Mouse (Mus musculus) thymus, postnatal 14 days (tissue): ENCODE measurements around the gene Nfe2l1.
"Not testable (repeated sequence)": the region's sequence is repeated elsewhere in the genome, so short reads cannot be mapped to it uniquely, and the experiment has no call there.

Experiments
- DNase-seq: peaks from one replicate; pipeline ENCODE4 v3.0.0; 2021

The Nfe2l1 gene

GRCm38 (mm10) chr11:96816979-96817378 lies 12.8 kb downstream of the Nfe2l1 start:
- DNase-seq, result no peak

DNA sequence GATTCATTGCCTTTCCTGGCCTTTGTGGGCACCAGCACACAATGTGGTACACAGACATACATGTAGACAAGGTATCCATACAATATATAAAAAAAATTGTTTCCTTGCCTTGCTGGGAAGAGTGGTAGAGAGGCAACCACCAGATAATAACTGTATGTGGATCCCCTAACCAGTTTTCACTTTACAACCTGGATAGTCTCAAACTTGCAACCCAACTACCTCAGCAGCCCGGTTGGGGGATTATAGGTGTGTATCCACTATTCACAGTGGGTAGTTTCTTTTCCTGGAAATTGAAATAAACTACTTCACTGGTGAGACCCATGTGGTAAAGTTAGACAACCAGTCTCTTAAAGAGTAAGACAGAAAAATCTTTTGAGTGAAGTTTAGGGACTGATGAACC lies 13.3 kb downstream of the Nfe2l1 start:
- DNase-seq, result no peak

GRCm38 (mm10) chr11:96815895-96816294 lies 13.9 kb downstream of the Nfe2l1 start:
- no peak for DNase-seq

- no peak for DNase-seq
Measured at GRCm38 (mm10) chr11:96814443-96814842, 15.3 kb downstream of the Nfe2l1 start.

- DNase-seq, result no peak
Measured at GRCm38 (mm10) chr11:96813920-96814319, 15.8 kb downstream of the Nfe2l1 start.

DNA sequence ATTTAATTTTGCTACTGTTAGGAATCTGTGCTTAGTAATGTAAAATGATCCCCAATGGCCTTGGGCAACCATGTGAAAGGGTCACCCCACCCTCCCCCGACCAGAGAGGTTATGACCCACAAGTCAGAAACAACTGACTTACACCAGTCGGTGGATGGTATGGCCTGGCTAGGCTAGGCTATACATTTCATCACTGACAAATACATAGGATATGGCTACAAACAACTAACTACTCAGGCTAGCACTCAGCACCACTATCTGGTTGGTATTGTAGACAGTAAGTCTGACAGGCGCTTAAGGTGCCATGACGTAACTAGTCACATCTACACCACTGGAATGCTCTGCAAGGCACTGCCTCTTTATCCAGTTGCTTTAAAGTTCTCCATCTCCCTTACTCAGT lies 16.3 kb downstream of the Nfe2l1 start:
- no peak for DNase-seq

GRCm38 (mm10) chr11:96811188-96811587 lies 18.6 kb downstream of the Nfe2l1 start:
- not testable (repeated sequence) for DNase-seq

GRCm38 (mm10) chr11:96809562-96810235 lies 20.1 kb downstream of the Nfe2l1 start:
- no peak for DNase-seq

- DNase-seq, result no peak
Measured at GRCm38 (mm10) chr11:96808066-96808465, 21.7 kb downstream of the Nfe2l1 start.

- DNase-seq, result no peak
Measured at GRCm38 (mm10) chr11:96805606-96806005, 24.2 kb downstream of the Nfe2l1 start.

- no peak for DNase-seq
Measured at GRCm38 (mm10) chr11:96799511-96799910, 30.3 kb downstream of the Nfe2l1 start.

DNA sequence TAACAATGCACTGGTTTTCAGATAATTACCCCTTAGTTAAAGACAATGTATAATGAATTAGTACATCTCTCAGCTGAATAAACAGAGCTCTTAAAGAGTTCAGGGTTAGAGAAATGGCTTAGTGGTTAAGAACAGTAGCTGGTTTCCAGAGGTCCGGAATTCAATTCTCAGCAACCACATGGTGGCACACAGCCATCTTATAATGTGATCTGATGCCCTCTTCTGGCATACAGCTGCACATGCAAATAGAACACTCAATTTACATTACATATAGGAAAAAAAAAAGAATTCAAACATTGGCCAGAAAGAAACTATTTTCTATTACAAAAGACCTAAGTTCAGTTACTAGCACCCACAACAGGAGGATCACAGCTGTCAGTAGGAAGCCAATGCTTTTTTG lies 33.2 kb downstream of the Nfe2l1 start:
- DNase-seq, result no peak

GRCm38 (mm10) chr11:96796081-96796480 lies 33.7 kb downstream of the Nfe2l1 start:
- no peak for DNase-seq

- DNase-seq, result no peak
Measured at GRCm38 (mm10) chr11:96795491-96795890, 34.3 kb downstream of the Nfe2l1 start.

- no peak for DNase-seq
Measured at GRCm38 (mm10) chr11:96790681-96791080, 39.1 kb downstream of the Nfe2l1 start.

DNA sequence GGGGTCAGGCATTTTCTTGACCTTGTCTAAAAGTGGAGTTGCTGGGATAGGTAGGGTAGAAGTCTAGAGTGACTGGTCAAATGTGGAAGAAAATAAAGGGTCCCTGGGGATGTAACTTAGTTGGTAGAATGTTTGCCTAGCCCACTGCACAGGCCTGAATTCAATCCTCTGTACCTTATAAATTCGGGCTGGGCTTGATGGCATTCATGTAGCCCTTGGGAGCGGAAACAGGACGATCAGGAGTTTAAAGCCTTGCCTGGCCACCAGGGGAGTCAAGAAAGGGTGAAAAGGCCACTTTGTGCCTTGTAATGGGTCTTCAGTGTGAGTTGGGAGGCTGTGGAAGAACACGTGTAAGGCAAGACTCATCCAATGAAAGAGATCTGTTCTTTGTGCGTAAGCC lies 39.8 kb downstream of the Nfe2l1 start:
- DNase-seq, result no peak

- peak; percentile 92 for DNase-seq
Measured at GRCm38 (mm10) chr11:96788871-96789795, 40.6 kb downstream of the Nfe2l1 start, which contains the start of gene Cbx1. Cbx1 (plus strand) TSS chr11:96789127.

- DNase-seq, result no peak
Measured at GRCm38 (mm10) chr11:96786731-96787450, 42.9 kb downstream of the Nfe2l1 start.

DNA sequence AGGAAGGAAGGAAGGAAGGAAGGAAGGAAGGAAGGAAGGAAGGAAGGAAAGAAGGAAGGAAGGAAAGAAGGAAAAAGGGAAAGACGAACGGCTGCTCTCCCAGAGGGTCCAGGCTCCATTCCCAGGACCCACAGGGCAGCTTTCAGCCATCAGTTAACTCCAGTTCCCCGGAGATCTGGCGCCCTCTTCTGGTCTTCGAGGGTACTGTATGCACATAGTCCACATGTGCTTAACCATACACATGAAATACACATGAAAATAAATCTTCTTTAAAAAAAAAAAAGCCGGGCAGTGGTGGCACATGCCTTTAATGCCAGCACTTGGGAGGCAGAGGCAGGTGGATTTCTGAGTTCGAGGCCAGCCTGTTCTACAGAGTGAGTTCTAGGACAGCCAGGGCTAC lies 44.9 kb downstream of the Nfe2l1 start:
- DNase-seq, result peak; percentile 81

DNA sequence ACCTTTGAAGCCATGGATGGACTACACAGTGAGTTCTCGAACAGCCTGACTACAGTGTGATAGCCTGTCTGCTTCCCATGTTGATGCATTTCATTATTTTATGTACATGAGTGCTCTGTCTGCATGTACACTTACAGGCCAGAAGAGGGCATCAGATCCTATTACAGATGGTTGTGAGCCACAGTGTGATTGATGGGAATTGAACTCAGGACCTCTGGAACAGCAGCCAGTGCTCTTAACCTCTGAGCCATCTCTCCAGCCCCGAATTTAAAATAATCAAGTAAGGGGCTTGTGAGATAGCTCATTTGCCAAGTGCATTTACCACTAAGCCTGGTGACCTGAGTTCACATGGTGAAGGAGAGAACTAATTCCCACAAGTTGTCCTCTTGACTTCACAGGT lies 48.3 kb downstream of the Nfe2l1 start:
- DNase-seq, result no peak

- no peak for DNase-seq
Measured at GRCm38 (mm10) chr11:96780306-96780705, 49.5 kb downstream of the Nfe2l1 start.

GRCm38 (mm10) chr11:96778061-96778627 lies 51.6 kb downstream of the Nfe2l1 start:
- not testable (repeated sequence) for DNase-seq
